Mouse (Mus musculus) right cerebral cortex, postnatal 4 days (tissue): Measurements from ENCODE around the gene Tnni1.

Experiments
- DNase-seq: peaks from one replicate; pipeline ENCODE4 v3.0.0-alpha.2; 2022

The Tnni1 gene

GRCm38 (mm10) chr1:135778780-135779535, at the start of gene Tnni1:
Tnni1 (plus strand) TSS chr1:135779434.
- DNase-seq: peak; percentile 15

- no peak for DNase-seq
Observed at GRCm38 (mm10) chr1:135729821-135730220, 49.4 kb upstream of the Tnni1 start.

GRCm38 (mm10) chr1:135730296-135730695, 48.9 kb upstream of the Tnni1 start:
- no peak for DNase-seq

- no peak for DNase-seq
Observed at GRCm38 (mm10) chr1:135731393-135731792, 47.8 kb upstream of the Tnni1 start.

GRCm38 (mm10) chr1:135731897-135732684, 47.1 kb upstream of the Tnni1 start:
- no peak for DNase-seq

GRCm38 (mm10) chr1:135734225-135734937, 44.9 kb upstream of the Tnni1 start:
- DNase-seq: peak; percentile 57

- no peak for DNase-seq
Observed at GRCm38 (mm10) chr1:135735460-135735859, 43.8 kb upstream of the Tnni1 start.

- DNase-seq: no peak
Observed at GRCm38 (mm10) chr1:135744987-135745386, 34.2 kb upstream of the Tnni1 start.

- no peak for DNase-seq
Observed at GRCm38 (mm10) chr1:135746248-135746647, 33.0 kb upstream of the Tnni1 start.

- peak; percentile 94 for DNase-seq
Observed at GRCm38 (mm10) chr1:135752737-135753348, 26.4 kb upstream of the Tnni1 start.

GRCm38 (mm10) chr1:135755287-135755686, 23.9 kb upstream of the Tnni1 start:
- DNase-seq: no peak

GRCm38 (mm10) chr1:135755913-135756312, 23.3 kb upstream of the Tnni1 start:
- DNase-seq: no peak

- DNase-seq: no peak
Observed at GRCm38 (mm10) chr1:135757287-135757686, 21.9 kb upstream of the Tnni1 start.

GRCm38 (mm10) chr1:135759685-135760084, 19.5 kb upstream of the Tnni1 start:
- no peak for DNase-seq

GRCm38 (mm10) chr1:135760216-135760615, 19.0 kb upstream of the Tnni1 start:
- no peak for DNase-seq

- no peak for DNase-seq
Observed at GRCm38 (mm10) chr1:135761728-135762127, 17.5 kb upstream of the Tnni1 start.

- DNase-seq: no peak
Observed at GRCm38 (mm10) chr1:135763503-135764205, 15.6 kb upstream of the Tnni1 start.

- DNase-seq: no peak
Observed at GRCm38 (mm10) chr1:135764206-135764528, 15.1 kb upstream of the Tnni1 start.

GRCm38 (mm10) chr1:135765645-135766591, 13.3 kb upstream of the Tnni1 start, which contains the start of gene Phlda3:
Phlda3 (plus strand) TSS chr1:135766119.
- DNase-seq: peak; percentile 68

- peak; percentile 19 for DNase-seq
Observed at GRCm38 (mm10) chr1:135766592-135767306, 12.5 kb upstream of the Tnni1 start.
